Mouse (Mus musculus) spleen, postnatal 36 days (tissue): ENCODE results near the gene Trim59.
"Not testable (repeated sequence)": the region's sequence is repeated elsewhere in the genome, so short reads cannot be mapped to it uniquely, and the experiment has no call there.

ENCODE experiments used
- DNase-seq, 2 experiments: peaks; one replicate each; pipeline ENCODE4 v3.0.0; 2022; ENCODE audit warnings: low spot score in 2 of 2, mixed read lengths in 1 of 2

The Trim59 gene

DNA sequence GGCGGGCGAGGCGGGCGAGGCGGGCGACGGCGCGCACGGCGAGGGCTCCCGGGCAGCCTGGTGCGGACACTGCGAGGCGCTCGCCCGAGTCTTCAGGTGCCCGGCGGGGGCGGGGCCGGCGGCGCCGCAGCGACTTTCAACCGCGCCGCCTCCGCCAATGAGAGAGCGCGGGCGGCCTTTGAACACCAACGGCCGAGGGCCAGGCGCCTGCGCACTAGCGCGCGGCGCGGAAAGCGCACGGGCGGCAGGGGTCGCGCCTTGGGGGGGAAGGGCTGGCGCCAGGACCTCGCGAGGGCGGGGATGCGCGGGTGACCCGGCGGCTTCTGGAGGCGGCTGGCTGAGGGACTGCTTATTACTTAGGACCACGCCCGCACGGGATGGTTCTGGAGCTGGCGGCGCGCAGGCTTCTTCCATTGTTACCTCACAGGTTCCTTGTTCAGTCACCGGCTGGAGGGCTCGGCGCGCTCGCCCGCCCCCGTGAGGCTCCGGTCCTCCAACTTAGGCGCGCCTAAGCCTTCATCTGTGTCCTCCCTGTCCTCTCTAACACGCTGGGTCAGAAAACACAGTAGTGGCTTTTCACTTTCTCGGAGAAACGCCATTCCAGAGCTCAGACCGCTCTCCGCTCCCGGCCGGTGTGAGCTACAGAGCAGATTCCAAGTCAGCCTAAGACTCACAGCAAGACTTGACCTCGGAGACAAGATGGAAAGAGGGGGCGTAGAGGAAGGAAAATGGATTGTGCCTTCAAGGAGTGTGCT, at the start of gene Trim59:
TSS of gene Trim59 (minus strand) at position 111 of the 755 bp plus-strand sequence.
- DNase-seq: peak; percentile 93 to 94

DNA sequence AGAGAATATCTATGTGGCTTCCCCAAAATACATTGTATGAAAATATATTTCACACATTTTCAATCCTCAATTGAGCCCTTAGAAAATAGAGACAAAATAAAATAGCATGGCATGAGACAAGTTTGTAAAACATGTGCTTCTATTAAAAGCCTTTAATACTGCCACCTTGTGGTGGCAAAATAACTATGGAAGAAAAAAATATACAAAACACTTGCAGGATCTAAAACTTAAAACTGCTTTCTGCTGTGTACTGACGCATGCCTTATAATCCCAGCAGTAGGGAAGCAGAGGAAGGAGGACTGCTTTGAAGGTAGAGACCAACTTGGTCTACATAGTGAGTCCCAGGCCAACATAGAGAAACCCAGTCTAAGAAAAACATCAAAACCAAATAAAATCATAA, 19.4 kb upstream of the Trim59 start:
- peak in 1 of 2 experiments; percentile 25 for DNase-seq

DNA sequence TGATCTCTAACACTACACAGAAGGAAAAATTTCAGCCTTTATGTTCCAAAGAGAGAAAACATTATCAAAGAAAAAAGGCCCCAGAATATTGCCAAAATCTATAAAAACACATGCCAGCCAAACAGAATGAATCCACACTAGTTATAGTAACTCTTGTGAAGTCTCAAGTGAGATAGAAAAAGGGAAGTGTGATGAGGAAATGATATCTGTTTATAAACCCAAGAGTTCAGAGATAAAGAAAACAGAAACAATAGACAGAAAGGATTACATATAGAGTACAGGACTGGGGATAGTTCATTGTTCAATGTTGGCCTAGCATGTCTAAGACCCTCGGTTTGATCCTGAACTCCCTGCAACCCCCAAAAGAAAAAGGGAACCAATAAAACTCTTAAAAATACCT, 18.2 kb upstream of the Trim59 start:
- no peak for DNase-seq

DNA sequence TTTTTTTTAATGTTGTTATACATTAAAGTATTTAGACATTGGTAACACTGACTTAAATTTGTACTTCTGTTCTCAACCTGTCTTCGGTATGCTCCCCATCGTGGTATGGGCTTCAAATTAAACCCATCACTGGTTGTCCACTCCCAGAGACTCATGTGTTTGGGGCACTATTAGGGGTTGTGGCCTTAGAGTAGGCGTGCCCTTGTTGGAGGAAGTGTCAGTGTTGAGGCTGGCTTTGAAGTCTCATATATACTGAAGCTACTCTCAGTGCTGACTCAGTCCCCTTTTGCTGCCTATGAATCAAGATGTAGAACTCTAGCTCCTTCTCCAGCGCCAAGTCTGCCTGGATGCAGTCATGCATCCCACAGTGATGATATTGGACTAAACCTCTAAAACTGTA, 16.1 kb upstream of the Trim59 start:
- no peak for DNase-seq

DNA sequence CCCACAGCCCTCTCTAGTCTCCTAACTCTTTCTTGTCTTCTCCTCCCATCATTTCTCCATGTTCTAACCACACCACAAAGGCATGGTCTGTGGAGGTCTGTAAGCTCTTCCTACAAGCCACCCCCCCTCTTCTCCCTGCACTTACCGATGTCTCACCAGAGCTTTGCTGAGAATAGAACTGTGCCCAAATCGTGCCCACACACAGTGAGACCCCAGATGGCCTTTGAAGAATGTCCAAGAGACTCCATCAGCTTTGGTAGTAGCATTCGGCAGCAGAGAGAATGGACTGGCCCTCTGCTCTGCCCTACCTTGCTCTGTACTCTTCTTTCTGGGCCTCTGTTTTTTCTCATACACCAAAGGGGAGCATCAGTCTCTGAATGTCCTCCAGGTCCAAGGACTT, 11.3 kb upstream of the Trim59 start:
- DNase-seq: no peak

DNA sequence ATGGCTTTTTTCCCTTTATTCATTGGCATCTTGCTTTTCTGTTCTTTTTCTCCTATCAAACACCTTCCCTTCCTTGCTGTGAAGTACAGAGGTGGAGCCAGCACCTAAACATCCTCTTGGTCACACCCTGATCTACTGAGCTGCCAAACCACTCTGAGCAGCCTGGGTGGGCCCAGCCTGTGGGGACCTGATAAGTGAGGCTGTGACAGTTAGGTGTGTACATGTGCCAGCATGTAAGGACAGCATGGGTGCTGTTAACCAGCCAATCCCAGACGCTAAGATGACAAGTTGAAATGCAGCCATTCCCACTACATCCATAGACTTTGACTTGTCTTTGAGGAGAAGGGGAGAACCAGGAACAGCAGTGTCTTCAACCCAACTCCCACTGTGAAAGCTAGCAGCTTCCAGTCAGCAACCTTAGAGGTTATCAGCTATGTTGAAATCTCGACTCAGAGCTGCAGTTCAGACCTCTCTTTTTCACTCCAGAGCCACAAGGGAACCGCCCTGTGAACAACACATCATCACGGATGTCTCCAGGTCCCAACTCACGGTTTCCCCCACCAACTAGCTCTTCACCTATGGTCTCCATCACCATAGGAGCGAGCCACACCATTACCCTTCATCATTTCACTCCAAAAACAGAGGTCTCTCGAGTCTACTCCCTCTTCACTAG, 10.3 kb upstream of the Trim59 start:
- peak; percentile 66 to 83 for DNase-seq

DNA sequence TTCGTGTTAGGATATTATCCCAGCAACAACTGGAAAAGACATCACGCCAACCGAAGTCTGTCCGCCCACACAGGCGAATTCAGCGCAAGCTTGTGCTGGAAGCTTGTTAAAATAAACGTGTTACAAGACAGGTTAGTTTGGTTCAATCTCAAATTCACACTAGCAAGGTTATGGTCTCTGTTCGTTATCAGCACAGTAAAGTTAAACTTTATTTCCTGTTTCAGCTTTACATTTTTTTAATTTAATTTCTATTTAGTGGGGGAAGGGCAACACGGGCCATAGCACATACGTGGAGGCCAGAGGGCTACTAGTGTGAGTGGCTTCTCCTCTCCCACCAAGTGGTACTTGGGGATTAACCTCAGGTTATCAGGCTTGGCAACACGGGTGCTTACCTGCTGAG, 7.3 kb upstream of the Trim59 start:
- DNase-seq: no peak

DNA sequence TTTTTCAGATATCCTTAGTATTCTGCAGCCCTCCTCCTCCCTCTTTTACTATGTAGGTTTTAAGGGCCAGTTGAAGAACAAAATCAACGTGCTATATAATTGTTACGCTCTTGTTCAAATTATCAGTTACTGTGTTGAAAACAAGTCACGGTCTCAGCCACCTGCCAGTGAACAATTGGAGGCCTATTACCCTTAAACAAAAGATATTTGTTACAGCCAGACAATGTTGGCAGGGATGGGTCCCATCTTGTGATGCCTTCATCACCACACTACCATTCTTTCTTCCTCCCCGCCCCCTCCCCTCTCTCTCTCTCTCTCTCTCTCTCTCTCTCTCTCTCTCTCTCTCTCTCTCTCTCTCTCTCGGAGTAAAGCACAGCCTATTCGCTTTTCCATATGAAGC, 4.5 kb upstream of the Trim59 start:
- DNase-seq: no peak

DNA sequence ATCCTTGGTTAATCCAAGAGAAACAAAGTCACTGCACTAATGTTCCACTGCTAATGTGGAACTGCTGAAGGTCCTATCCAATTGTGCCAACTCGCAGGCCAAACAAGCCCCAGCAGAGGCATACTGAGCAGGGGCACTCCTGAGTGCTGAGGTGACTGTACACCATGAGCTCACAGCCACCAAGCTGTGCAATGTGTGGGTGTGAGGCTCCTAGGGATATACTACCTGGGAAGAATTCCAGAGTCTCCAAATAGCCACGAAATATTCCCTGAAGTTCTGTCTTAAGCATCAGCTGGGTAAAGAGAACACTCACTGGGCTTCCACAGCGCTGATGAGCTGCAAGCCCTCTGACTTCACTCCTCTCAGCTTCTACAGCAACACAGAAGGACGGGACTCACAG, 3.1 kb upstream of the Trim59 start:
- no peak for DNase-seq

DNA sequence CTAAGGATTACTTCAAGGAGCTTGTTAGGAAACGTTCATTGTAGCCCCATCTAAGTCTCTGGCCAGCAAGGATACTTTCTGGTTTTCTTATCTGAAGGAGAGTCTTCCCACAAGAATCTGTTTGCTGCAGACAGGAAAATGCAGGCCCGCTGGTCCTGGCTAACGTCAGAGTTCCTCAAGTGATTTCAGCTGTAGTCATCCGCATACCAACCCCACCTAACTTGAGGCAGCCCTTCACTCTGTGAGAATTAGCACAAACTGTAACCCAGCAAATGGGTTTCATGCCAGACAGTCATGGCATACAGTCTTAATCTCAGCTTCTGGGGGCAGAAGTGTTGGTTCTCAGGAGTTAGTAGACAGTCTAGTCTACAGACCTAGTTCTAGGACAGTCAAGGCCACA, 2.0 kb upstream of the Trim59 start:
- no peak for DNase-seq

DNA sequence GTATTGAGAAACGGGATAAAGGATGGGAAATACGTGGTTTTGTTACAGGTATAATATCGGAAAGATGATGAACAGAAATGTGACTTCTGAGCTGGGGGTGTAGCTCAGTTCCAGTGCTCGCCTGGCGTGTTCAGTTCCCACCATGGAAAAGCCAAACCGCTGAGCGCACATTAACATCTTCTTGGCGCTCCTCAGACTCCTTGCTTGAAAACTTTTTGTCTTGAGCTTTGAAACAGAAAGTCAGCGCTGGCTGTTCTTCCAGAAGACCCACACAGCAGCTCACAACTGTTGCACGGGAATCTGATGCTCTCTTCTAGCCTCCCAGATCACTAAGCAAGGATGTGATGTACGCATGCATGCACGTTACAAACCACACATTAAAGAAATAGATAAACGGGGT, 1.2 kb upstream of the Trim59 start:
- no peak for DNase-seq

DNA sequence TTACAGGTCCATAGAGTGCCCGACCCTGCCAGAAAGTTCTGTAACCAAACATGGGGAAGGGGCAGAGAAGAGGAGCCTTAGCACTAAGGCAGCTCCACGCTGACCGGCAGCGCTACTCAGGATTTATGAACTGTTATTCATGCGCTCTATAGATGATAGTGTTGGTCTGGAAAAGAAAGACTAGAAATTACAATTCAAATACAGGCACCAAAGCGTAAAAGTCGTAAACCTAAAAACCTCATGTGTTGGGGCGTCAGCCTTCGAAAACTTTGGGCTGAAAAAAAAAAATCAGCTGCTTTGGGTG, 797 bp upstream of the Trim59 start:
- DNase-seq: no peak

DNA sequence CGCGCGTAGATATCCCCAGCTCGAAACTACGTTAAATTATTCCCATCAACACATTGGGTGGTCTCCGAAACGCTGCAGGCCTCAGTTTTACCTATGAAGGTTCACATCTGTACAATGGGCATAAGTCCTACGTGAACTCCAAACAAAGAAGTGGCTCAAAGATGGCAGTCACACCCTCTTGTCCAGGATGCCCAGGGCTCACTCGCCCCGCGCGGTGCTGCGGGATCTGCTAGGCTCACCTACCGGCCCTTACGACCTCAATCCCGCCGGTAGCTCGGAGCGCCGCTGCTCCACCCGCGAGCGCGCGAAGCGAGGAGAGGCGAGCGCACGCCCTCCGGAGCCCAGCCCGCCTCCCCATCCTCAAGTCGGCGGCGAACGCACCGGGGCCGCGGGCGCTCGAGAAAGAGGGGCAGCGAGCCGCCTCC, 376 bp downstream of the Trim59 start:
- DNase-seq: peak in 1 of 2 experiments; percentile 53

DNA sequence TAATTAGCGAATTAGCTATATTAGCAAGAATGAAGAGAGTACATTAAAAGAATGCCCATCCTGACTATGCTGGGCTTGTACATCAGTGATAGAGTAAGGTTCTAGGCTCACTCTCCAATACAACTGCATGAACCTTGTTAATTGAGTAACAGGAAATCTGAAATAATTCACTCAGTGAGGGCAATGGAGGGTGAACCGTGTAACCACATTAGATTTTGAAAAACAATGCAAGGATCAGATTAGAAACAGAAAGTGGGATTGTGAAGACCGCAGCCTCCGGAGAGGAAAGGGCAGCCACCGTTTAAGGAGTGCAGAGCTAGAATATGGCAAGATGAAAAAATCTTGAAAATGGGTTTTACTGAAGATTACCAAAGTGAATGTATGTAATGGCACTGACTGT, 3.3 kb downstream of the Trim59 start:
- DNase-seq: peak; percentile 70 to 79

DNA sequence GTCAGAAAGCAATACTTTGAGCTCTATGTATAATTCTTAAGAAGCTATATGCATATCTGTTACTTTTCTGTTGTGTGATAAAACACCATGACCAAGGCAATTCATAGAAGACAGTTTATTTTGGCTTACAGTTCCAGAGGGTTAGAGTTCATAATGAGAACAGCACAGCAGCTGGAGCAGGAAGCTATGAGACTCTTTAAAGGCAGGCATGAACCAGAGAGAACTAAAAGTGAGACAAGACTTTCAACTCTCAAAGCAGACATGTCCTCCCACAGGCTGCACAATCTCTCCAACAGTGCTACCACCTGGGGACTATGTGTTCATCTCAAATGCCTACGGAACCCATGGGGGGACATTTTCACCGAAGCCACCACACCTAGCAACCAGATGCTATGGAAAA, 4.5 kb downstream of the Trim59 start:
- no peak for DNase-seq

DNA sequence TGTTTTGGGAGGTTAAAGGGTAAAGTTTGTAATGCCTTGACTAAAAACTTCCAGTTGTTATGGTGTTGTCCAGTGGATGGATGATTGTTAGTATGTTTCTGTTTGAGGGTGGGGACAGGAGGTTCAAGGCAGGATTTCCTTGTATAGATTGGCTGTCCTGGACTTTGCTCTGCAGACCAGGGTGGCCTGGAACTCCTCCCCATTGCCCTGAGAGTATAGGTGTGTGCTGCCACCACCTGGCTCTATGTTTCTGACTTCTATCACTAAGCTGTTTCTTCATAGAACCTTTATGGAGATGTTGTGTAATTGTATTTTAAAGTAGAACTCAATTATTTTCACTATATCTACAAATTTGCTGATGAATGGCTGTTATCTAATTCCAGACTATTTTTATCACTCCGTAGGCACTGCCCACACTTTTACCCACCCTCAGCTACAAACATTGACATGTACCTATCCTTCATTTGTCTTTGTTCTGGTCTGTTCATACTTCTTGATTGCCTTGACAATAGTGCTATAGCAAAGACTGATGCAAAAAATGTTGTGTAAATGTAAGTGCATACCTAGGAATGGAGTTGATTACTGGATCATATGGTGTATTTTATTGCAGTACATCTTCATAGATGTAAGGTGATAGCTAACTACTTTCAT, 18.3 kb downstream of the Trim59 start:
- DNase-seq: no peak

DNA sequence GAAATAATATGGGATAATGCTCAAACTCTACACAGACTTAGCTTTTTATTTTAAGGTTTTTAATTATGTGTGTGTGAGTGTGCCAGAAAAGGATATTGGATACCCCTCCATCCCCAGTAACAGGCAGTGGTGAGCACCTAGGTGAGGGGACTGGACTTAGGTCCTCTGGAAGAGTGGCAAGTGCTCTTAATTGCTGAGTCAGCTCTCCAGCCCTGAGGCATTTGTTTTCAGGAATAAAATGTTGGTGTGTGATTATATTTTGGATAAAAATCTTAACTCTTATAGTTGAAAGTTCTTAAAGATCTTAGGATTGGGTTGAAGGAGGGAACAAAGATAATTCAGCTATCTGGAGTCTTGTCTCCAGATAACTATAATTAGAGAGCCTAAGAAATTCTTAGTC, 23.8 kb downstream of the Trim59 start:
- DNase-seq: no peak

DNA sequence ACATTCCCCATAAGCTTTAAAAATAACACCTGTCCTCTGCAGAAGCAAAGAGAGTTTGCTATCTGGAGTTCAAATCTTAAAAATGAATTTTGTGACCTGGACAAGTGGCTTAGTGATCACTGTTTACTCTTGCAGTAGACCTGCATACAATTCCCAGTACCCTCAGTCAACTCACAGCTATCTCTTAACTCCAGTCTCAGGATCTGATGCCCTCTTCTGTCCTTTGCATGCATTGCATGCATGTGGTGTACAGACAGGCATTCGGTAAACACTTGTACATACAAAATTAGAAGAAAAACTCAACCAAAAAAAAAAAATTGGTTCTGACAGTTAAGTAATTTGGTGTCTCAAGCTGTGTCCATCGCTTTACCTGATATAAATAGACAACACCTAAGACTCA, 24.3 kb downstream of the Trim59 start:
- DNase-seq: peak in 1 of 2 experiments; percentile 31

DNA sequence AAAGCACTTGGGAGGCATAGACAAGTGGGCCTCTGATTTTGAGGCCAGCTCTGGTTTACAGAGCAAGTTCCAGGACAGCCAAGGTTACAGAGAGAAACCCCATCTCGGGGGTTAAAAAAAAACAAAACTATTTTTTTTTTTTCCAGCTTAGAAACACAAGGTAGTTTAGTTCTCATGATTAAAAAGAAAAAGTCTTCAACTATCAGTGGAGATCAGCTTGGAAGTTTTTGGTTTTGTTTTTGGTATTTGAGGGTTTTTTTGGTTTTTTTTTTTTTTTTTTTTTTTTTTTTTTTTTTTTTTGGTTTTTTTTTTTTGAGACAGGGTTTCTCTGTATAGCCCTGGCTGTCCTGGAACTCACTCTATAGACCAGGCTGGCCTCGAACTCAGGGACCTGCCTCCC, 25.9 kb downstream of the Trim59 start:
- not testable (repeated sequence) for DNase-seq

DNA sequence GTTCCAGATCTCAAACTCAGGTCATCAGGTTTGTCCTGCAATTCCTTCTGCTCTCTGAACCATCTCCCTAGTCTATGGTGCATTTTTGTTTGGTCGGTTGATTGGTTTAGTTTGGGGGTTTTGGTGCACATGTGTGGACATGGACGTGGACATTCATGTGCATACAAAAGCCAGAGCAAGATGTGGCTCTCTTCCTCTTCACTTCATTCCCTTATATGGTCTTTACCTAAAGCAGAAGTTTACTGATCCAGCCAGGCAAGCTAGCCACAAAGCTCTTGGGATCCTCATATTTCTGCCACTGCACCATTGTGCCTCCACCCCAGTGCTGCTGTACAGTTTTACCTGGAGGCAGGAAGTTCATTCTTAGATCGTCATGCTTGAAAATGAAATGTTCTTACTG, 27.4 kb downstream of the Trim59 start:
- peak; percentile 73 to 74 for DNase-seq

DNA sequence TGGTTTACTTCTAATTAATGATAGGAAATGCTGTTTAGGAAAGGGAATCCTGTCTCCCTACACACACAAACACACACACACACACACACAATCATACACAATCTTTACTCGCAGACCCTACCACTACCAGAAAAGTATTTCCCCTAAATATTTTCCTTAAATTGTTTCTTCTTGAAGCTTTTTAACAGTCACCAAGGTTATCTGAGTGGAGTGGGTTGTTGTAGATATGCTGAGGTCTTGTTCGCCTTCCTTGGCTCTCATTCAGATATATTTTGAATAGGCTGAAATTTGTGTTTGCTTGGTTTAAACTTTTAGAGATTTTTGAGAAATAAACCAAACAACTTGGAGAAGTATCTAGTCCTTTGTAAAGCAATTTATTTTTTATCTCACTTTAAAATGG, 35.7 kb downstream of the Trim59 start:
- no peak for DNase-seq

DNA sequence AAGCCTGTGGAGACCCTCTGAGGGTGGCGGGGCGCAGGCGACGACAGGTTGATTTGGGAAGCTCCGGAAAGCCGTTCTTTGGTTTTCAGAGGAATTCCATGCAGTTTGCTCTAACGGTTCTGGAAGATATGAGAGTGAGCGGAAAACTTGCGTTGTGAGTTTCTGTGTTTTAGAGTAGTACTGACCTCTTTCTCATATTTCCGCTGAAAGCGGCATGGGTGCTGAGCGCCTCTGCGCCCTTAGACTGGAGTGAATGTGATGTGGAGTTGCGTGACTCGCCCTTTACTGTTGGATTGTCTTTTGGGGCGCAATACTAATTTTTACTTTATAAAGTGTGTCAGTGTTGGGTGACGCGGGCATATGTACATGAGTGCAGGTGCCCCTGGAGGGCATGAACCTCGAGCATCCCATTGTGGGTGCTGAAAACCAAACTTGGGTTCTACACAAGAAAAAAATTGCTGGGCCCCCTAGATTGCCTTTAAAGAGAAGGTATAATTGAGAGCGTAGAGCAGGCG, 38.3 kb downstream of the Trim59 start:
- peak; percentile 14 to 29 for DNase-seq
